Mouse (Mus musculus) adrenal gland, postnatal 0 days (tissue): ENCODE data around the gene Gm6040. TPM values are rescaled to one million over a fixed set of nuclear protein-coding genes. Genes with fewer than 3 reads are reported as not detected.

Source experiments
- polyA plus RNA-seq: library from polyadenylated mRNA; unstranded; fragments of >200 nt; fragmentation: Nextera tagmentation; extraction: Ambion mirVana; gene quantifications from 2 replicates; pipeline ENCODE4 v1.2.1, GENCODE M21; 2015

Gene Gm6040
- not detected in 2 replicates for polyA plus RNA-seq

GRCm38 (mm10) chr8:20921971-20922370 lies at the start of gene Gm6040:
TSS of gene Gm6040 (minus strand) at chr8:20922071.

GRCm38 (mm10) chr8:20944610-20945009 lies 22.7 kb upstream of the Gm6040 start, which contains the start of gene AY761185:
TSS of gene AY761185 (minus strand) at chr8:20944710.

GRCm38 (mm10) chr8:20902527-20902926 lies 19.3 kb downstream of the Gm6040 start, which contains the start of gene Gm15056:
TSS of gene Gm15056 (minus strand) at chr8:20902627.

GRCm38 (mm10) chr8:20892369-20892768 lies 29.5 kb downstream of the Gm6040 start, which contains the start of gene Defb33:
TSS of gene Defb33 (plus strand) at chr8:20892669.

Other genes starting within 250 kb of the Gm6040 start
- not detected in 2 replicates for gene Defb33, start 29.4 kb downstream of the Gm6040 start, polyA plus RNA-seq
- gene Gm15056, start 19.4 kb downstream of the Gm6040 start, polyA plus RNA-seq: not detected in 2 replicates
- not detected in 2 replicates for gene AY761185, start 22.6 kb upstream of the Gm6040 start, polyA plus RNA-seq
- gene Defa21, start 103.5 kb upstream of the Gm6040 start, polyA plus RNA-seq: not detected in 2 replicates
- not detected in 2 replicates for gene Defa23, start 133.0 kb upstream of the Gm6040 start, polyA plus RNA-seq
- gene Defa35, start 143.0 kb upstream of the Gm6040 start, polyA plus RNA-seq: not detected in 2 replicates
- not detected in 2 replicates for gene Defa25, start 162.4 kb upstream of the Gm6040 start, polyA plus RNA-seq
- not detected in 2 replicates for gene Gm14851, start 174.0 kb upstream of the Gm6040 start, polyA plus RNA-seq
- not detected in 2 replicates for gene Defa30, start 212.6 kb upstream of the Gm6040 start, polyA plus RNA-seq
- not detected in 2 replicates for gene Defa22, start 240.2 kb upstream of the Gm6040 start, polyA plus RNA-seq